10 mouse cellular contexts compared by ENCODE assay signal in the genomic region with DNA sequence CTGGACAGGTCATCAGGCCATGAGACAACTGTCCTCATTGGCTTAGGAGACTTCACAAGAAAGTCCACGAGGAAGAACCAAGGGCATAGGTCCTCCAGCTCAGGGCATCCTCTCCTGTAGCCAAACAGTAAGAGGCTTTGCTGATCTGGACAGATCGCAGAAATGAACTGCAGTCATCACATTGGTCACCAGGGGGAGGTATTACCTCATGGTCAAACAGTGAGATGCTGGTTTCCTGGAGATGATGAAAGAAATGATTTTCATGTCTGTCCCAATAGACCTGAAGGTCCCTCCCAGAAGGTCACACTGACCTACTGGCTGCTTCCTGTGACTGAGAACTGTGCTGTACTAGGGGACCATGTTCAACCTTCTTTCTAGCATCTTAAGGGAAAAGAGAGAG. TPM values are rescaled to one million over a fixed set of nuclear protein-coding genes. Genes with fewer than 3 reads are reported as not detected.
A peak's percentile ranks its signal among the peaks of the same experiment; 100 is the strongest.
DNase-seq lines count a peak whose midpoint lies in the region; ATAC-seq lines count a peak whose summit lies in the region.
"Had no signal": no experiment of that assay in that cellular context is flagged by ENCODE, and none has a peak within 500 bp of the region (broad histone marks: within the 10 kb centered on the region; RNA-seq: fewer than 3 reads in every experiment).

No protein-coding gene starts in this region.

- no peak overlapping the region for H3K4me3 ChIP-seq in limb, embryonic 11.5 days (ENCODE audit: low read depth, low read length)
- H3K4me3 ChIP-seq in limb, embryonic 10.5 days: no peak overlapping the region
- H3K4me3 ChIP-seq in embryonic facial prominence, embryonic 10.5 days: no peak overlapping the region
- H3K4me3 ChIP-seq: lung, embryonic 15.5 days had no signal

- no peaks in the 10 kb centered on the region for H3K36me3 ChIP-seq in limb, embryonic 11.5 days (ENCODE audit: control insufficient read depth, insufficient read depth, low read length)
- no peaks in the 10 kb centered on the region for H3K36me3 ChIP-seq in limb, embryonic 10.5 days
- no peaks in the 10 kb centered on the region for H3K36me3 ChIP-seq in embryonic facial prominence, embryonic 10.5 days (replicated peaks)
- H3K36me3 ChIP-seq: lung, embryonic 15.5 days had no signal

- no peak for ATAC-seq in limb, embryonic 11.5 days (ENCODE audit: insufficient number of reproducible peaks, low FRiP score, low TSS enrichment, low read depth)
- ATAC-seq in megakaryocyte-erythroid progenitor cell, adult 5-6 weeks (replicated peaks; ENCODE audit: low FRiP score, low TSS enrichment, poor library complexity, severe bottlenecking): no peak

- H3K4me1 ChIP-seq in limb, embryonic 11.5 days (ENCODE audit: control insufficient read depth, insufficient read depth, low read length): no peaks in the 10 kb centered on the region
- H3K4me1 ChIP-seq in limb, embryonic 10.5 days: no peaks in the 10 kb centered on the region
- no peaks in the 10 kb centered on the region for H3K4me1 ChIP-seq in embryonic facial prominence, embryonic 10.5 days
- H3K4me1 ChIP-seq: lung, embryonic 15.5 days had no signal

- H3K9me3 ChIP-seq in limb, embryonic 11.5 days (ENCODE audit: control insufficient read depth, low read length): peaks cover 12% of the 10 kb centered on the region; the same call in 1 of the 2 replicates
- peaks cover 2% of the 10 kb centered on the region; the same call in 1 of the 2 replicates for H3K9me3 ChIP-seq in limb, embryonic 10.5 days (replicated peaks)
- H3K9me3 ChIP-seq in embryonic facial prominence, embryonic 10.5 days: peaks cover 56% of the 10 kb centered on the region
- H3K9me3 ChIP-seq: lung, embryonic 15.5 days had no signal

- H3K9ac ChIP-seq in limb, embryonic 11.5 days (ENCODE audit: low read length): no peak overlapping the region
- H3K9ac ChIP-seq: lung, embryonic 15.5 days had no signal

- H3K27ac ChIP-seq in limb, embryonic 11.5 days (replicated peaks; ENCODE audit: low read depth, low read length): no peak overlapping the region
- no peak overlapping the region for H3K27ac ChIP-seq in limb, embryonic 10.5 days
- no peak overlapping the region for H3K27ac ChIP-seq in embryonic facial prominence, embryonic 10.5 days (replicated peaks)
- H3K27ac ChIP-seq: lung, embryonic 15.5 days had no signal

- peak; percentile 28 for DNase-seq in limb, embryonic 11.5 days (ENCODE audit: low spot score)
- no peak for DNase-seq in limb, embryonic 10.5 days (ENCODE audit: low spot score)
- peak; percentile 67 for DNase-seq in ES-CJ7 (ENCODE audit: low read depth, low spot score)
- DNase-seq in adrenal gland, adult 8-10 months: peak; percentile 24
- peak; percentile 16 for DNase-seq in embryonic facial prominence, embryonic 10.5 days (ENCODE audit: low spot score)
- peak; percentile 39 for DNase-seq in lung, postnatal 10 days
- DNase-seq in spleen, postnatal 4 days (ENCODE audit: low spot score in 2 of 2): no peak

- WGBS in limb, embryonic 11.5 days: 45% methylated on average over 2 of the region's 2 CpGs
- 45% methylated on average over 2 of the region's 2 CpGs for WGBS in limb, embryonic 10.5 days
- 41% methylated on average over 2 of the region's 2 CpGs for WGBS in embryonic facial prominence, embryonic 10.5 days

- H3K4me2 ChIP-seq in limb, embryonic 11.5 days (ENCODE audit: low read depth, severe bottlenecking): no peak overlapping the region
- H3K4me2 ChIP-seq: lung, embryonic 15.5 days had no signal

- H3K27me3 ChIP-seq in limb, embryonic 11.5 days (ENCODE audit: control insufficient read depth, insufficient read depth, low read length): no peaks in the 10 kb centered on the region
- H3K27me3 ChIP-seq in limb, embryonic 10.5 days (ENCODE audit: low read depth, poor library complexity, severe bottlenecking): no peaks in the 10 kb centered on the region
- H3K27me3 ChIP-seq in embryonic facial prominence, embryonic 10.5 days (replicated peaks; ENCODE audit: low read depth, poor library complexity, severe bottlenecking): no peaks in the 10 kb centered on the region
- H3K27me3 ChIP-seq: lung, embryonic 15.5 days had no signal

RNA-seq across cellular contexts. Expression of gene Ceacam3, which starts 5.6 kb away (rescaled TPM):
- polyA plus RNA-seq in limb, embryonic 11.5 days (2014; fragmentation: Nextera tagmentation; extraction: Ambion mirVana): not detected in 2 replicates
- polyA plus RNA-seq in limb, embryonic 10.5 days (2016; fragmentation: Nextera tagmentation; extraction: Ambion mirVana): not detected in 2 replicates
- not detected for total RNA-seq in adrenal gland, adult 8-10 months (2022)
- polyA plus RNA-seq in embryonic facial prominence, embryonic 10.5 days (2016; fragmentation: Nextera tagmentation; extraction: Ambion mirVana): not detected in 2 replicates
- total RNA-seq in megakaryocyte-erythroid progenitor cell, adult 5-6 weeks (2014; fragmentation: Nextera tagmentation): not detected in 2 replicates
- not detected in 2 replicates for total RNA-seq in megakaryocyte-erythroid progenitor cell, adult 5-6 weeks (2017)
- polyA plus RNA-seq: lung, embryonic 15.5 days; stomach, embryonic 16.5 days had no signal

RNA-seq across cellular contexts. Expression of gene Psg29, which starts 47.6 kb away (rescaled TPM):
- polyA plus RNA-seq in limb, embryonic 11.5 days (2014; fragmentation: Nextera tagmentation; extraction: Ambion mirVana): not detected in 2 replicates
- polyA plus RNA-seq in limb, embryonic 10.5 days (2016; fragmentation: Nextera tagmentation; extraction: Ambion mirVana): not detected in 2 replicates
- under 1 TPM; 0.05 to 0.09 (median 0.08) TPM for total RNA-seq in adrenal gland, adult 8-10 months (2022)
- not detected in 2 replicates for polyA plus RNA-seq in embryonic facial prominence, embryonic 10.5 days (2016; fragmentation: Nextera tagmentation; extraction: Ambion mirVana)
- total RNA-seq in megakaryocyte-erythroid progenitor cell, adult 5-6 weeks (2014; fragmentation: Nextera tagmentation): not detected in 2 replicates
- not detected in 2 replicates for total RNA-seq in megakaryocyte-erythroid progenitor cell, adult 5-6 weeks (2017)
- polyA plus RNA-seq: lung, embryonic 15.5 days; stomach, embryonic 16.5 days had no signal

Comparison
In these comparisons a context has a peak if more than half of its experiments do, and no peak if none do; other contexts are left out.
1. DNase-seq: peak in limb, embryonic 11.5 days (single experiment), ES-CJ7 (single experiment), adrenal gland, adult 8-10 months (single experiment), embryonic facial prominence, embryonic 10.5 days (single experiment) and lung, postnatal 10 days (single experiment); none in limb, embryonic 10.5 days (single experiment) and spleen, postnatal 4 days (0 of 2).